Comparison of ENCODE assay signal across 8 mouse cellular contexts in the genomic region with DNA sequence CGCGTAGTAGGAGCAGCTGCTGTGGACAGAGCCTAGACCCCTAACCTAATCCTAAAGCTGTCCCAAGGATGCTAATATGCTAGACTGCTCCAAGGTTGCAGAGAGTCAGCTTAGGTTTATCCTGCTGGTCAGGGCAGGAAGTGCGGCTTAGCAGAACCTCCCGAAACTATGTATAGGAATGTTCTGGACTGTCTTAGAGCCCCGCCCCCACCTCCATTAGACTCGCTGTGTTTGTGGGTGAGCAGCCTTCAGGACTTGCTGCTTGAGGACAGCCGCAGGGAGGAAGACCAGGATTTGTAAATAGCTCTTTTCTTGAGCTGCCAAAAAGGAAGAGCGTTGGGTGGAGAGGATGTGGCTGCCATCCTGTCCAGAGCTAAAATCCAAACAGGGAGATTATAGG. TPM values are rescaled to one million over a fixed set of nuclear protein-coding genes. Genes with fewer than 3 reads are reported as not detected.
DNase-seq lines count a peak whose midpoint lies in the region; ATAC-seq and TF ChIP-seq lines count a peak whose summit lies in the region.

No protein-coding gene starts in this region.

- H3K4me1 ChIP-seq in cortical plate, adult 2 months (ENCODE audit: control insufficient read depth, insufficient read depth, low read length): peaks cover 14% of the 10 kb centered on the region
- H3K4me1 ChIP-seq in intestine, embryonic 14.5 days (replicated peaks; ENCODE audit: control insufficient read depth, insufficient read depth, low read length): peaks cover 7% of the 10 kb centered on the region; the same call in 1 of the 2 replicates
- H3K4me1 ChIP-seq in forebrain, embryonic 12.5 days: peaks cover 7% of the 10 kb centered on the region; the same call in 1 of the 2 replicates

- ATAC-seq in intestine, embryonic 14.5 days (replicated peaks; ENCODE audit: low FRiP score, low TSS enrichment, low read depth): no peak
- peak; percentile 54 for ATAC-seq in megakaryocyte progenitor cell, adult 5-6 weeks (replicated peaks; ENCODE audit: poor library complexity)
- no peak for ATAC-seq in frontal cortex, adult (ENCODE audit: low TSS enrichment)
- no peak for ATAC-seq in forebrain, embryonic 12.5 days (ENCODE audit: low FRiP score)

- no peaks in the 10 kb centered on the region for H3K36me3 ChIP-seq in intestine, embryonic 14.5 days (ENCODE audit: control insufficient read depth, insufficient read depth, low read length)
- H3K36me3 ChIP-seq in forebrain, embryonic 12.5 days (replicated peaks): no peaks in the 10 kb centered on the region

- peak; percentile 66 for TF ChIP-seq CTCF in layer of hippocampus, adult 2 months (conservative IDR thresholded peaks at IDR 0.05)
- TF ChIP-seq CTCF in cortical plate, adult 2 months (IDR thresholded peaks at IDR 0.05; ENCODE audit: extremely low read depth, insufficient read depth, low read length): no peak

- 68% methylated on average over 8 of the region's 8 CpGs for WGBS in intestine, embryonic 14.5 days
- WGBS in forebrain, embryonic 12.5 days: 86% methylated on average over 8 of the region's 8 CpGs

- no peak overlapping the region for H3K9ac ChIP-seq in intestine, embryonic 14.5 days (ENCODE audit: low read length)
- no peak overlapping the region for H3K9ac ChIP-seq in forebrain, embryonic 12.5 days

- no peak overlapping the region for H3K4me3 ChIP-seq in layer of hippocampus, adult 2 months
- H3K4me3 ChIP-seq in cortical plate, adult 2 months (ENCODE audit: insufficient read depth, low read length): no peak overlapping the region
- no peak overlapping the region for H3K4me3 ChIP-seq in intestine, embryonic 14.5 days (ENCODE audit: low read depth, low read length)
- no peak overlapping the region for H3K4me3 ChIP-seq in forebrain, embryonic 12.5 days (replicated peaks)

- H3K27ac ChIP-seq in layer of hippocampus, adult 2 months: peak overlapping the region; percentile 72
- H3K27ac ChIP-seq in cortical plate, adult 2 months (ENCODE audit: insufficient read depth, low read length): peak overlapping the region; percentile 54; the same call in 1 of the 2 replicates
- H3K27ac ChIP-seq in intestine, embryonic 14.5 days (ENCODE audit: low read depth): no peak overlapping the region
- no peak overlapping the region for H3K27ac ChIP-seq in forebrain, embryonic 12.5 days

- no peak for TF ChIP-seq POLR2A in cortical plate, adult 2 months (IDR thresholded peaks at IDR 0.05; ENCODE audit: extremely low read depth, insufficient read depth, low read length)

- no peak overlapping the region for H3K4me2 ChIP-seq in intestine, embryonic 14.5 days (ENCODE audit: low read length)
- no peak overlapping the region for H3K4me2 ChIP-seq in forebrain, embryonic 12.5 days

- no peaks in the 10 kb centered on the region for H3K27me3 ChIP-seq in intestine, embryonic 14.5 days (replicated peaks; ENCODE audit: control insufficient read depth, insufficient read depth, low read length)
- no peaks in the 10 kb centered on the region for H3K27me3 ChIP-seq in forebrain, embryonic 12.5 days

- DNase-seq in layer of hippocampus, adult 2 months (ENCODE audit: low spot score in 2 of 2): no peak
- DNase-seq in layer of hippocampus, adult 18-20 months (ENCODE audit: low spot score in 2 of 2): no peak
- peak; percentile 56 for DNase-seq in intestine, embryonic 14.5 days (ENCODE audit: low spot score)
- no peak for DNase-seq in urinary bladder, postnatal 14 days (ENCODE audit: low spot score)

- H3K9me3 ChIP-seq in intestine, embryonic 14.5 days (ENCODE audit: control insufficient read depth, low read length): no peaks in the 10 kb centered on the region
- H3K9me3 ChIP-seq in forebrain, embryonic 12.5 days: no peaks in the 10 kb centered on the region

RNA-seq across cellular contexts. Expression of gene Taf11, which starts 59.7 kb away (rescaled TPM):
- total RNA-seq in layer of hippocampus, adult 2 months (2021): 10 to 100 TPM; 41.3 to 45.0 TPM
- total RNA-seq in layer of hippocampus, adult 18-20 months (2021): 10 to 100 TPM; 38.7 to 41.5 TPM
- 45.2 and 63.0 TPM in 2 replicates for polyA plus RNA-seq in cortical plate, adult 2 months (2012; rRNA removed)
- 59.7 and 66.0 TPM in 2 replicates for polyA plus RNA-seq in intestine, embryonic 14.5 days (2014; fragmentation: Nextera tagmentation; extraction: Ambion mirVana)
- 60.7 and 61.8 TPM in 2 replicates for total RNA-seq in megakaryocyte progenitor cell, adult 5-6 weeks (2015)
- 29.6 and 30.4 TPM in 2 replicates for total RNA-seq in megakaryocyte progenitor cell, adult 5-6 weeks (2017)
- 100 and 101 TPM in 2 replicates for polyA plus RNA-seq in forebrain, embryonic 12.5 days (2016; fragmentation: Nextera tagmentation; extraction: Ambion mirVana)

Comparison
In these comparisons a context has a peak if more than half of its experiments do, and no peak if none do; other contexts are left out.
1. H3K27ac ChIP-seq: peak in layer of hippocampus, adult 2 months (single experiment) and cortical plate, adult 2 months (single experiment); none in intestine, embryonic 14.5 days (single experiment) and forebrain, embryonic 12.5 days (single experiment).